Mouse (Mus musculus): Measurements from ENCODE around the gene Plppr5. TPM values are rescaled to one million over a fixed set of nuclear protein-coding genes. Genes with fewer than 3 reads are reported as not detected.

Plppr5 gene
- polyA plus RNA-seq, 1 experiment from 2014 or later = 9.3 TPM

DNA sequence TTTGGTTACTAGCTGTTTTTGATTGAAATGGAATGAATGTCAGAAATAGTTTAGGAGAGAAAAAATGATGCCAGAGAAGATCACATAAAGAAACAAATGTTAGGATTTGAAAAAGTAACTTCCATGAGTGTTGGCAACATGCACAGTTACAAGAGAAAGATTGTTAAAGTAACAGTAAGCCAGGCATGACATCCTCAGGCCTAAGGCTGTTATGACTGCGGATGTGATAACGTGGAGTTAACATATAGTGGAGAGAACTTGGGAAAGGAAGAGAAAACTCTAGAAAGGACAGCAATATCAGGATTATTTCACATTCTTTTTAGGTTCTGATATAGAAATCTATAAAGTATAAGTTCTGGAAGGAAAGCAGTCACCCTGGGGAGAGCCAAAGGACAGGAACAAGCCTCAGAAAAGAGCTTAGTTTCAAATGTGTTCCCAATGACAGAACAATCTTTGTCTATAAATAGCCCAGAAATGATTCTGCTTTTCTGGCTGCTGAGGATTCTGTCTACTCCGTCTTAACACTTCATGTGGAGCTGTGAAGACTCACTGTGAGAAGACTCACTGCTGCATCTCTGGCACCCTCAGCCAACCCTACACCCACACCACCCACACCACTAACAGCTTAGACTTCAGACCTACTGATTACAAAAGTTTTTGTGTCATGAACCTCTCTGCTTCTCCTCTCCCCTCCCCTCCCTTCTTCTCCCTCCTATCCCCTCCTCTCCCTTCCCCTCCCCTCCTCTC, 142.1 kb downstream of the Plppr5 start:
- no peaks in the 10 kb centered on the region for H3K9me3 ChIP-seq (replicated peaks)
- H3K4me3 ChIP-seq (replicated peaks) = no peak overlapping the region
- H3K36me3 ChIP-seq = no peaks in the 10 kb centered on the region
- WGBS = 88% methylated on average over 3 of the region's 3 CpGs
- H3K9ac ChIP-seq (replicated peaks) = no peak overlapping the region
- ATAC-seq (ENCODE audit: low FRiP score) = no peak
- no peak overlapping the region for H3K27ac ChIP-seq (replicated peaks)
- H3K27me3 ChIP-seq (replicated peaks) = no peaks in the 10 kb centered on the region
- no peaks in the 10 kb centered on the region for H3K4me1 ChIP-seq
- H3K4me2 ChIP-seq = no peak overlapping the region

DNA sequence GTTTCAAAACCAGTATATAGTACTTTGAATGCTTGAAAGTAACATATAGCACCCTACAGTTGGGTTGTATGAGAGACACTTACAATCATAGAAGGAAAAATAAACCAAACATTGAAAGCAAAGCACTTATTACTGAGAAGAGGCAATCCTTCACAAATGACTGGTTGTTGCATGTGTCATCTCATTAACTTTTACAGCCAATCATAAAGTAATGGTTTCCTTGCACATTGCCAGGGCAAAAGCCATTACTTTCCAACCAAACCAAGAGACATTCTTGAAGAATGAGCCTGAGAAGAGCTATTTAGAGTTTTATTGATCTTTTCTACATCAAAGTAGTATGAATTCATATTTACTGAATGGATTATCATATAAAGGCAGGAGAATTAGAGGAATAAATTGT, 148.8 kb downstream of the Plppr5 start:
- Histone ChIP-seq H3K27ac (replicated peaks) (no peak overlapping the region), H3K4me1 (no peaks in the 10 kb centered on the region), H3K4me3 (replicated peaks) (no peak overlapping the region), H3K9me3 (replicated peaks) (no peaks in the 10 kb centered on the region), H3K4me2 (no peak overlapping the region), H3K9ac (replicated peaks) (no peak overlapping the region), H3K27me3 (replicated peaks) (no peaks in the 10 kb centered on the region), H3K36me3 (no peaks in the 10 kb centered on the region)
- ATAC-seq (ENCODE audit: low FRiP score) = no peak

GRCm38 (mm10) chr3:117724521-117724920, 149.9 kb downstream of the Plppr5 start:
- Histone ChIP-seq H3K9me3 (replicated peaks) (no peaks in the 10 kb centered on the region), H3K4me3 (replicated peaks) (no peak overlapping the region), H3K4me1 (peaks cover 5% of the 10 kb centered on the region; the same call in 1 of the 2 replicates), H3K4me2 (no peak overlapping the region), H3K27me3 (replicated peaks) (no peaks in the 10 kb centered on the region), H3K9ac (replicated peaks) (no peak overlapping the region), H3K36me3 (no peaks in the 10 kb centered on the region), H3K27ac (replicated peaks) (no peak overlapping the region)
- no peak for ATAC-seq (ENCODE audit: low FRiP score)
- WGBS = 62% methylated on average over 5 of the region's 5 CpGs

DNA sequence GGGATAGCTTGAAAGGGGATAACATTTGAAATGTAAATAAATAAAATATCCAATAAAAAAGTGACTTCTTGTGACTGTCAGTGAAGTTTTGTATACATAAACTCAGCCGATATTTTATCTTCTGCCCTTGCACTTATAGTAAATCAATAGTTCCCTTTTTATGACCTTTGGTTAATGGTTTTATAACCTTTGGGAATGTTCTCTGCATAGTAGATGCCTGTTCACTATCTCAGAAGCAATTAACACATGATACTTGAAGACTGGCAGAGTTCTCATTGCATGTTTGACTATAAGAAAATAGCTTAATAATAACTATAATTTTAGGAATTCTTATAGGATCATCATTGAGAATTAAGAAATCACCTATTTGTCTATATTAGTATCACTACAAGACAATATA, 150.9 kb downstream of the Plppr5 start:
- no peak overlapping the region for H3K4me2 ChIP-seq
- H3K9me3 ChIP-seq (replicated peaks) = no peaks in the 10 kb centered on the region
- peaks cover 7% of the 10 kb centered on the region; the same call in 1 of the 2 replicates for H3K4me1 ChIP-seq
- H3K36me3 ChIP-seq = no peaks in the 10 kb centered on the region
- ATAC-seq (ENCODE audit: low FRiP score) = no peak
- no peaks in the 10 kb centered on the region for H3K27me3 ChIP-seq (replicated peaks)
- no peak overlapping the region for H3K9ac ChIP-seq (replicated peaks)
- 87% methylated on average over 1 of the region's 1 CpGs for WGBS
- no peak overlapping the region for H3K27ac ChIP-seq (replicated peaks)
- H3K4me3 ChIP-seq (replicated peaks) = no peak overlapping the region

DNA sequence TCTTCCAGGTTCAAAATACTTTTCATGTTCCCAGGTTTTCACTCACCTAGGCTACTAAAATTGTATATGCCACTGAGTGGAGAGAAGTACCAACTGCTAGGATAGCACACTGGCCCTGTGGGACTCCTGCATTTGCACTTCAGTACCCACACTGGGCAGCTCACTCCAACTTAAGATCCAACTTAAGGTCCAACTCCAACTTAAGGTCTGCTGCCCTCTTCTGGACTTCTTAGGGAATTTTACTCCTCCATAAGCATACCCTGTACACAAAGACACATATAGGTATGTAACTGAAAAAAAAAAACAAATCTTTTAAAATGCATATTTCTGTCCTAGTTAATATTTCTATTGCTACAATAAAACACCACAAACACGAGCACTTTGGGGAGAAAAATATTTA, 153.5 kb downstream of the Plppr5 start:
- Histone ChIP-seq H3K36me3 (no peaks in the 10 kb centered on the region), H3K27ac (replicated peaks) (no peak overlapping the region), H3K4me2 (no peak overlapping the region), H3K4me1 (peaks cover 11% of the 10 kb centered on the region; the same call in 1 of the 2 replicates), H3K9ac (replicated peaks) (no peak overlapping the region), H3K4me3 (replicated peaks) (no peak overlapping the region), H3K27me3 (replicated peaks) (no peaks in the 10 kb centered on the region), H3K9me3 (replicated peaks) (no peaks in the 10 kb centered on the region)
- 38% methylated on average over 1 of the region's 1 CpGs for WGBS
- ATAC-seq (ENCODE audit: low FRiP score) = no peak

DNA sequence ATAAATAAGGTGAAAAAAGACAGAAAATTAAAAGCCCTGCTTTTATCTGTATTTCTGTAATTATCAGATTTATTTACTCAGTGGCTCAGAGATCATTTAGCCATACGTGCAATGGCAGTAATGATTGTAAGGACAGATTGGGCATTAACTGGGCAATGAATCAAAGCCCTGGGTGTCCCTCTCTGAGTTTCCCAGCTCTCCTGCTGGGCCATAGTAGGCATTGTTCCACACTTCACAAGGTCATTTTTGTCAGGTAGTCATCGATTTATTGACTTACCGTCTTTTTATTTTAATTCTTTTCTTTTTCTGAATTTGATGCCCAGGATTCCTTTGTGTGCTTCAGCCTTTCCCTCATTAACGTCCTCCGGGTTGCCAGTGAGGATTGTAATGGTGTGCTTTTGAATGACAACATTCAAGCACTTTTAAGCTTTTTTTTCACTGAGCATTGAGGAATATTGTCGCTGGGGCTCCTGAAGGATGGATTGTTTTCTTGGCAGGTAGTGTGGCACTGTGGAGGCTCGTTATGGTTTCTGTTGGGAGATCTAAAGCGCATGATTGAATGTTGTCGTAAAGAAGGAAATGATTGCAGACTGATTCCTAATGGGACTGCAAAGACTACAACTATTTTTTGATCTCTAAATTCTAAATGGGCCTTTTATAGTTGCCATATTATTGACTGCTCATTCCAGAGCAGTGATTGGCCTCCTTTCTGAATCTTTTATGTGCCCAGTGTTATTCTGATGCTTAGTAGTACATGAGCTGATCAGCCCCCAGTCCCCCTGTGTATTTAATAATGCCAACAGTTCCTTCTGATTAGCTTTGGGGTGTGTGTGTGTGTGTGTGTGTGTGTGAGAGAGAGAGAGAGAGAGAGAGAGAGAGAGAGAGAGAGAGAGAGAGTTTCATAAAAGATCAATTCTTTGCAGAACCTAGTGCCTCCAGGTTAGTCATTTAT, 154.8 kb downstream of the Plppr5 start:
- ATAC-seq (ENCODE audit: low FRiP score) = peak; percentile 68; the same call in 1 of the 2 replicates
- Histone ChIP-seq H3K27ac (replicated peaks) (0 out of 2 replicates have a peak overlapping the region, but pooled peaks have one; percentile 15), H3K4me2 (no peak overlapping the region), H3K36me3 (no peaks in the 10 kb centered on the region), H3K9ac (replicated peaks) (no peak overlapping the region), H3K27me3 (replicated peaks) (no peaks in the 10 kb centered on the region), H3K4me3 (replicated peaks) (no peak overlapping the region), H3K4me1 (peaks cover 11% of the 10 kb centered on the region; the same call in 1 of the 2 replicates), H3K9me3 (replicated peaks) (no peaks in the 10 kb centered on the region)
- 32% methylated on average over 9 of the region's 9 CpGs for WGBS

GRCm38 (mm10) chr3:117731545-117731944, 156.9 kb downstream of the Plppr5 start:
- Histone ChIP-seq H3K4me3 (replicated peaks) (no peak overlapping the region), H3K27me3 (replicated peaks) (no peaks in the 10 kb centered on the region), H3K4me1 (peaks cover 11% of the 10 kb centered on the region; the same call in 1 of the 2 replicates), H3K9me3 (replicated peaks) (no peaks in the 10 kb centered on the region), H3K27ac (replicated peaks) (no peak overlapping the region), H3K4me2 (no peak overlapping the region), H3K9ac (replicated peaks) (no peak overlapping the region), H3K36me3 (no peaks in the 10 kb centered on the region)
- ATAC-seq (ENCODE audit: low FRiP score) = no peak
- 50% methylated on average over 3 of the region's 3 CpGs for WGBS

DNA sequence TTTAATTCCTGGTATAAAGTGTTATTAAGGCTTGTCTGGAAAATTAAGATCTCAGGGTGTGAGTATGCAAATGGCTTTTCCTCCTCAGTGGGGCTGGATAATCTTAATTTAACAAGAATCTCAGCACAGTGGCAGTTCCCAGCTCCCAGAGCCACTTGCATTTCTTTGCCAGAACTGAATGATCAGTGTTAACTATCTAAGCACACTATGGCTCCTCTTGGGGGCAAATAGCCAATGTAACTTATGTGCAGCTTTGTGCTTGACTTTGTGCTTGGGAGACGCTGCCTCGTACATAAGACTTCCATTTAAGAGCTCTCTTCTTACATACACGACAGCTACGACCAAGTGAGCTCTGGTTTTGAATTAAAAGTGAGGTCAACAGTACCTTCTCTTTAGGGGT, 158.0 kb downstream of the Plppr5 start:
- Histone ChIP-seq H3K9ac (replicated peaks) (no peak overlapping the region), H3K4me2 (no peak overlapping the region), H3K9me3 (replicated peaks) (no peaks in the 10 kb centered on the region), H3K27me3 (replicated peaks) (no peaks in the 10 kb centered on the region), H3K4me1 (peaks cover 11% of the 10 kb centered on the region; the same call in 1 of the 2 replicates), H3K36me3 (no peaks in the 10 kb centered on the region), H3K27ac (replicated peaks) (no peak overlapping the region), H3K4me3 (replicated peaks) (no peak overlapping the region)
- WGBS = 38% methylated on average over 4 of the region's 4 CpGs
- no peak for ATAC-seq (ENCODE audit: low FRiP score)

Other genes with a start within 250 kb of the Plppr5 start
- 22.2 and 25.0 TPM in 2 replicates for gene Plppr4, start 214.0 kb upstream of the Plppr5 start, polyA plus RNA-seq (2015; fragmentation: Nextera tagmentation; extraction: Ambion mirVana)